Mouse (Mus musculus) bone marrow macrophage, adult 2 months (primary cell): ENCODE data around the gene Tob2. TPM values are rescaled to one million over a fixed set of nuclear protein-coding genes. Genes with fewer than 3 reads are reported as not detected.

ENCODE experiments used
- H3K27ac ChIP-seq: 2 replicates; pipeline ENCODE4 v1.5.1; 2012; ENCODE audit warnings: low read depth, low read length; ENCODE audit not compliant: insufficient read depth
- H3K4me1 ChIP-seq: 2 replicates; pipeline ENCODE4 v1.6.1; 2012; ENCODE audit warnings: low read length; ENCODE audit not compliant: control insufficient read depth, insufficient read depth
- H3K4me3 ChIP-seq: 2 replicates; pipeline ENCODE4 v1.5.1; 2012; ENCODE audit warnings: mild to moderate bottlenecking, low read length, moderate library complexity; ENCODE audit not compliant: insufficient read depth
- CTCF ChIP-seq: IDR thresholded peaks from 2 replicates; pipeline ENCODE4 v1.5.1; 2012; ENCODE audit warnings: low read depth, mild to moderate bottlenecking, low read length, moderate library complexity
- POLR2A ChIP-seq: IDR thresholded peaks from 2 replicates; pipeline ENCODE4 v1.6.1; 2012; ENCODE audit warnings: mild to moderate bottlenecking, low read depth, low read length, borderline replicate concordance
- polyA plus RNA-seq: library from polyadenylated mRNA; stranded (reverse); fragments of >200 nt; gene quantifications from 2 replicates; pipeline ENCODE4 v1.2.4, GENCODE M21; 2012; ENCODE audit not compliant: missing spikeins, insufficient read depth, insufficient read length

Gene Tob2
- polyA plus RNA-seq, 1 experiment, result 35.4 TPM

GRCm38 (mm10) chr15:81851375-81851774 lies 7.2 kb downstream of the Tob2 start:
- TF ChIP-seq POLR2A (no peak), CTCF (no peak)
- Histone ChIP-seq H3K4me3 (no peak overlapping the region), H3K4me1 (peaks cover 20% of the 10 kb centered on the region), H3K27ac (no peak overlapping the region)

DNA sequence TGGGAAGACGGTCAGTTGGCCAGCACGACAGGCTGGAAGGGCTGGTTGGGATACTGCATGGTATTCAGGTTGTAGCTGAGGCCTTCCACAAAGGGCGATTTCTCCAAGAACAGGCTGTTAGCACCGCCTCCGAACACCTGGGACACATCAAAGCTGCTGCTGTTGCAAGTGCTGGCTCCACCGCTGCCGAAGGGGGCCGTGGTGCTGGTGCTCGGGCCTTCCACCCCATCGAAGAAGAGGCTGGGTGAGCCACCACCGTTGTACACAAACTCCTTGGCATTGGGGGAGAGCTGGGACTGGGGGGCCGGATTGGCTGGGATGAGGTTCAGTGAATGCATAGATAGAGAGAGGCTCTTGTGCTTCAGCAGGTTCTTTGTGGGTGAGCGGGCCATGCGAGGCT lies 7.9 kb downstream of the Tob2 start:
- Histone ChIP-seq H3K4me1 (peaks cover 24% of the 10 kb centered on the region), H3K27ac (no peak overlapping the region), H3K4me3 (no peak overlapping the region)
- TF ChIP-seq POLR2A (no peak), CTCF (no peak)

GRCm38 (mm10) chr15:81849104-81849503 lies 9.5 kb downstream of the Tob2 start:
- no peak overlapping the region for H3K27ac ChIP-seq
- TF ChIP-seq POLR2A, result no peak
- no peak for TF ChIP-seq CTCF

GRCm38 (mm10) chr15:81848301-81848700 lies 10.3 kb downstream of the Tob2 start:
- Histone ChIP-seq H3K4me3 (no peak overlapping the region), H3K4me1 (peaks cover 29% of the 10 kb centered on the region), H3K27ac (no peak overlapping the region)
- TF ChIP-seq CTCF, result peak; percentile 60
- no peak for TF ChIP-seq POLR2A

More at GRCm38 (mm10) chr15:81849104-81849503, 9.5 kb downstream of the Tob2 start:
- Histone ChIP-seq H3K4me1 (peaks cover 29% of the 10 kb centered on the region), H3K4me3 (no peak overlapping the region)

DNA sequence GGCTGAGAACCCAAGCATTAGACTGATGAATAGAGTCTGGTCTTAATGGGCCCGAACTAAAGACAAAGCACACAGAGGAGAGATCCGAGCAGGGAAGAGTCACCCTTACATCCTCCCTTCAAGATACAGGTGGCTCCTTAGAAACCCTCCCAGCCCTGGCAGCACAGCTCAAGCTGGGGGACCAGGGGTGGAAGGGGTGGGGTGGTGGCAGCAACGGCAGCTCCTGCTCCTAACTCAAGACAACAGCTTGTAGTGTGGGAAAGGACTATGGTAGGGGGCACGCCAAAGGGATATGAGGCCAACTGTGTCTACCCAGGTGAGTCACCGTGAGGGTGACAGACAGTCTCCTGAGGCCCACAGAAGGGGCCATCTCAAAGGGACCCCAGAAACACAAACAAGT lies 10.7 kb downstream of the Tob2 start:
- no peak overlapping the region for H3K27ac ChIP-seq
- TF ChIP-seq POLR2A (no peak), CTCF (no peak)
- peaks cover 29% of the 10 kb centered on the region for H3K4me1 ChIP-seq

GRCm38 (mm10) chr15:81847161-81847560 lies 11.4 kb downstream of the Tob2 start:
- peaks cover 29% of the 10 kb centered on the region for H3K4me1 ChIP-seq
- TF ChIP-seq CTCF (no peak), POLR2A (no peak)
- no peak overlapping the region for H3K27ac ChIP-seq

More for the DNA sequence above, 10.7 kb downstream of the Tob2 start:
- H3K4me3 ChIP-seq, result no peak overlapping the region

DNA sequence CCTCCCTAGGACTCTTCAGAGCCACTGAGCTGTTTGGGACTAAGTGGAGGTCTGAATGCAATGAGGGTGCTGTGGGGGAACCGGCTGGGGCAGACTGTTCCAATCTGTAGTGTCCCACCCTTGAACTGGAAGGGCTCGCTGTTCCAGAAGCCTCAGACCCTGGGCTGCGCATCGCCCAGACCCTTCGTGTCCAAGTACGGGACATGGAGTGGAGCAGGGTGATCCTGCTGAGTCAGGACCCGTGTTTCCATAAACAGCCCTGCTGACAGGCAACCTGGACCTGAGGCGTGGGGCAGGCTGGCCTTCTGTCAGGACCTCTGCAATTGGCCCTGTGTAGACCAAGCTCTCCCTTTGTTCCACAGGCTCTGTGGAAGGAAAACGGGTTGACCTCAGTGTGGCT lies 11.8 kb downstream of the Tob2 start:
- Histone ChIP-seq H3K4me3 (no peak overlapping the region), H3K4me1 (peaks cover 29% of the 10 kb centered on the region)
- TF ChIP-seq POLR2A, result no peak
- no peak for TF ChIP-seq CTCF

More at GRCm38 (mm10) chr15:81847161-81847560, 11.4 kb downstream of the Tob2 start:
- no peak overlapping the region for H3K4me3 ChIP-seq

GRCm38 (mm10) chr15:81845724-81846123 lies 12.9 kb downstream of the Tob2 start:
- H3K4me1 ChIP-seq, result peaks cover 29% of the 10 kb centered on the region
- no peak for TF ChIP-seq POLR2A
- TF ChIP-seq CTCF, result no peak
- H3K4me3 ChIP-seq, result no peak overlapping the region
- peak overlapping the region; percentile 51 for H3K27ac ChIP-seq

More for the DNA sequence above, 11.8 kb downstream of the Tob2 start:
- H3K27ac ChIP-seq, result peak overlapping the region; percentile 5

DNA sequence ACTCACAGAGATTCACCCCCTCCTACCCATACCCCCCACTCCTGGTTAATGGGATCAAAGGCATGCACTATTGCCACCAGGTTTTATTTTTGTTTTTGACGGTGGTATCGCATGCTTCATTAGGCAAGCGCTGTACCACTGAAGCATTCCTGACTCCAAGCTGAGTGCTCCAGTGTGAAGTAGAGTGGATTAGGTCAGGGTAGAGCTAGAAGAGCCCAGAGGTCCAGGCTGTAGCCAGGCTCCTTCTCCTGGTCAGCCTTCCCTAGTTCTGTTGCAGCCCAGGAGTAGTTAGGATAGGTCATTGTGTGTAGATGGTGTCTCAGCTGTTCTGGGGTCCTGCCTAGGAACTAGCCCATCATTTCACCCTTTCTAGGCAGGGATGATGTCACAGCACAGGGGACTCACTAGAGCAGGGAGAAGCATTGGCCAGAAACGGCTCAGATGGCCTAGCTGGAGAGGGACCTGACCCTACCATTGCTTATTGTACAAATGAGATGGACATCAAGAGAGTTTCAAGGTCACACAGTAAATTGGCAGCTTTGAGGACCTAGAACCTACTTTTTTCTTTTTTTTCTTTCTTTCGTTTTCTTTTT lies 13.5 kb downstream of the Tob2 start:
- H3K4me3 ChIP-seq, result no peak overlapping the region

GRCm38 (mm10) chr15:81842275-81842674 lies 16.3 kb downstream of the Tob2 start:
- H3K27ac ChIP-seq, result no peak overlapping the region
- TF ChIP-seq CTCF, result no peak
- no peak for TF ChIP-seq POLR2A
- peaks cover 34% of the 10 kb centered on the region for H3K4me1 ChIP-seq
- no peak overlapping the region for H3K4me3 ChIP-seq

More for the DNA sequence above, 13.5 kb downstream of the Tob2 start:
- Histone ChIP-seq H3K27ac (peak overlapping the region; percentile 51), H3K4me1 (peaks cover 29% of the 10 kb centered on the region)
- TF ChIP-seq CTCF (no peak), POLR2A (no peak)

- TF ChIP-seq CTCF (no peak), POLR2A (no peak)
Observed at GRCm38 (mm10) chr15:81840306-81840705, 18.3 kb downstream of the Tob2 start.

More at GRCm38 (mm10) chr15:81840306-81840705, 18.3 kb downstream of the Tob2 start:
- Histone ChIP-seq H3K27ac (no peak overlapping the region), H3K4me1 (peaks cover 33% of the 10 kb centered on the region), H3K4me3 (no peak overlapping the region)
